In the genomic region with DNA sequence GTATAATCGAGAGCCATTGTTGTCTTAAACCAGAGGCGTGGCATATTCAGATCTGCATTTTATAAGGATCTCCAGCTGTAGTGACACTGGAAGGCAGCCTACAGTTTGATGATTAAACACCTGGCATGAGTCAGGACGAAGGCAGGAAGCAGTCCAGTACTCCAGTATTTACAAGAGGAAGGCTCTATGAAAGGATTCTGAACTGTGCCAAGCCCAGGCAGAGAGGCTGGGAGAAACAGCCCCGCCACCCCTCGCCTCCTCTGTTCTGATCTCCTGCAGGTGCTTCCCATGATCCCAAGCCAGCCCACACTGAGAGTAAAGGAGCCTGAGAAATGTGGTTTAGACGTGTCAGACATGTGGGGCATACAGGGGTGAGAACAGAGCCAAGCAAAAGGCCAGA, we compare ENCODE assay signal across 12 mouse cellular contexts. TPM values are rescaled to one million over a fixed set of nuclear protein-coding genes. Genes with fewer than 3 reads are reported as not detected.
DNase-seq lines count a peak whose midpoint lies in the region; ATAC-seq lines count a peak whose summit lies in the region.
"Had no signal": no experiment of that assay in that cellular context is flagged by ENCODE, and none has a peak within 500 bp of the region (broad histone marks: within the 10 kb centered on the region; RNA-seq: fewer than 3 reads in every experiment).

No protein-coding gene starts in this region.

- no peak overlapping the region for H3K4me2 ChIP-seq in limb, embryonic 12.5 days
- peak overlapping the region; percentile 13; the same call in 1 of the 2 replicates for H3K4me2 ChIP-seq in stomach, embryonic 16.5 days (ENCODE audit: low read depth, low read length)
- H3K4me2 ChIP-seq: liver, embryonic 15.5 days had no signal

- peaks cover 3% of the 10 kb centered on the region; the same call in 1 of the 2 replicates for H3K9me3 ChIP-seq in limb, embryonic 12.5 days
- H3K9me3 ChIP-seq in limb, embryonic 10.5 days (replicated peaks): no peaks in the 10 kb centered on the region
- no peaks in the 10 kb centered on the region for H3K9me3 ChIP-seq in stomach, embryonic 16.5 days (replicated peaks; ENCODE audit: control insufficient read depth, low read length)
- H3K9me3 ChIP-seq: liver, embryonic 15.5 days had no signal

- H3K27ac ChIP-seq in limb, embryonic 12.5 days: peak overlapping the region; percentile 60
- H3K27ac ChIP-seq in limb, embryonic 10.5 days: no peak overlapping the region
- peak overlapping the region; percentile 73 for H3K27ac ChIP-seq in stomach, embryonic 16.5 days (ENCODE audit: low read length)
- H3K27ac ChIP-seq: liver, embryonic 15.5 days had no signal

- H3K27me3 ChIP-seq in limb, embryonic 12.5 days: peaks cover 4% of the 10 kb centered on the region; the same call in 1 of the 2 replicates
- 0 out of 2 replicates have a peak, but pooled peaks cover 6% of the 10 kb centered on the region for H3K27me3 ChIP-seq in limb, embryonic 10.5 days (ENCODE audit: low read depth, poor library complexity, severe bottlenecking)
- no peaks in the 10 kb centered on the region for H3K27me3 ChIP-seq in stomach, embryonic 16.5 days (ENCODE audit: control insufficient read depth, insufficient read depth, low read length)
- H3K27me3 ChIP-seq: liver, embryonic 15.5 days had no signal

- peaks cover 39% of the 10 kb centered on the region for H3K4me1 ChIP-seq in limb, embryonic 12.5 days (replicated peaks)
- peaks cover 54% of the 10 kb centered on the region for H3K4me1 ChIP-seq in limb, embryonic 10.5 days
- peaks cover 20% of the 10 kb centered on the region for H3K4me1 ChIP-seq in stomach, embryonic 16.5 days (ENCODE audit: control insufficient read depth, insufficient read depth, low read length)

- no peak overlapping the region for H3K9ac ChIP-seq in limb, embryonic 12.5 days (replicated peaks)
- no peak overlapping the region for H3K9ac ChIP-seq in stomach, embryonic 16.5 days (ENCODE audit: low read length)
- H3K9ac ChIP-seq: liver, embryonic 15.5 days had no signal

- H3K4me3 ChIP-seq in limb, embryonic 12.5 days (replicated peaks): no peak overlapping the region
- no peak overlapping the region for H3K4me3 ChIP-seq in limb, embryonic 10.5 days
- no peak overlapping the region for H3K4me3 ChIP-seq in stomach, embryonic 16.5 days (replicated peaks; ENCODE audit: low read length)
- H3K4me3 ChIP-seq: liver, embryonic 15.5 days had no signal

- ATAC-seq in limb, embryonic 12.5 days (ENCODE audit: insufficient number of reproducible peaks, insufficient read depth, low FRiP score, low TSS enrichment, low read depth): no peak
- ATAC-seq in stomach, embryonic 16.5 days (ENCODE audit: insufficient read depth, low FRiP score): peak; percentile 65

- 41% methylated on average over 6 of the region's 6 CpGs for WGBS in limb, embryonic 12.5 days
- WGBS in limb, embryonic 10.5 days: 75% methylated on average over 6 of the region's 6 CpGs
- 27% methylated on average over 6 of the region's 6 CpGs for WGBS in stomach, embryonic 16.5 days

- no peak for DNase-seq in limb, embryonic 10.5 days (ENCODE audit: low spot score)
- DNase-seq in heart, adult 8-10 months (ENCODE audit: low spot score): peak; percentile 72
- DNase-seq in kidney, postnatal 36 days: peak; percentile 56 to 65
- DNase-seq in cerebellum, adult 18-20 months: no peak
- no peak for DNase-seq in testis, postnatal 14 days (ENCODE audit: low spot score)
- no peak for DNase-seq in left cerebral cortex, adult 18-20 months (ENCODE audit: low spot score in 2 of 2)

- H3K36me3 ChIP-seq in limb, embryonic 12.5 days: no peaks in the 10 kb centered on the region
- no peaks in the 10 kb centered on the region for H3K36me3 ChIP-seq in limb, embryonic 10.5 days
- H3K36me3 ChIP-seq in stomach, embryonic 16.5 days (ENCODE audit: control insufficient read depth, insufficient read depth, low read length): no peaks in the 10 kb centered on the region
- H3K36me3 ChIP-seq: G1E; liver, embryonic 15.5 days had no signal

RNA-seq across cellular contexts. Expression of a gene that starts 3.4 kb away (rescaled TPM):
- polyA plus RNA-seq in limb, embryonic 12.5 days (2016; fragmentation: Nextera tagmentation; extraction: Ambion mirVana): 8.0 and 9.6 TPM in 2 replicates
- polyA plus RNA-seq in limb, embryonic 10.5 days (2016; fragmentation: Nextera tagmentation; extraction: Ambion mirVana): 4.4 and 4.9 TPM in 2 replicates
- total RNA-seq in heart, adult 8-10 months (2022): 10 to 100 TPM in 3 of 4 experiments, 1 to 10 TPM in 1; 8.0 to 11.7 (median 11.0) TPM
- 8.0 and 8.8 TPM in 2 replicates for polyA plus RNA-seq in stomach, embryonic 16.5 days (2015; fragmentation: Nextera tagmentation; extraction: Ambion mirVana)
- total RNA-seq in left cerebral cortex, adult 18-20 months (2021): 10 to 100 TPM; 32.5 to 34.8 TPM

RNA-seq across cellular contexts. Expression of a gene that starts 49.5 kb away (rescaled TPM):
- polyA plus RNA-seq in limb, embryonic 12.5 days (2016; fragmentation: Nextera tagmentation; extraction: Ambion mirVana): not detected in 2 replicates
- polyA plus RNA-seq in limb, embryonic 10.5 days (2016; fragmentation: Nextera tagmentation; extraction: Ambion mirVana): not detected in 2 replicates
- not detected for total RNA-seq in heart, adult 8-10 months (2022)
- not detected in 2 replicates for polyA plus RNA-seq in stomach, embryonic 16.5 days (2015; fragmentation: Nextera tagmentation; extraction: Ambion mirVana)
- total RNA-seq in left cerebral cortex, adult 18-20 months (2021): not detected
- total RNA-seq: G1E; heart, postnatal 36 days had no signal
- polyA plus RNA-seq: embryonic facial prominence, embryonic 11.5 days; G1E; liver, embryonic 15.5 days had no signal

Comparison
In these comparisons a context has a peak if more than half of its experiments do, and no peak if none do; other contexts are left out.
1. DNase-seq: peak in heart, adult 8-10 months (single experiment) and kidney, postnatal 36 days (2 of 2); none in limb, embryonic 10.5 days (single experiment), cerebellum, adult 18-20 months (0 of 2), testis, postnatal 14 days (single experiment) and left cerebral cortex, adult 18-20 months (0 of 2).